Mouse (Mus musculus): Measurements from ENCODE around the gene Ptprk. TPM values are rescaled to one million over a fixed set of nuclear protein-coding genes. Genes with fewer than 3 reads are reported as not detected.

The Ptprk gene
- polyA plus RNA-seq, 1 experiment, result 22.1 TPM

DNA sequence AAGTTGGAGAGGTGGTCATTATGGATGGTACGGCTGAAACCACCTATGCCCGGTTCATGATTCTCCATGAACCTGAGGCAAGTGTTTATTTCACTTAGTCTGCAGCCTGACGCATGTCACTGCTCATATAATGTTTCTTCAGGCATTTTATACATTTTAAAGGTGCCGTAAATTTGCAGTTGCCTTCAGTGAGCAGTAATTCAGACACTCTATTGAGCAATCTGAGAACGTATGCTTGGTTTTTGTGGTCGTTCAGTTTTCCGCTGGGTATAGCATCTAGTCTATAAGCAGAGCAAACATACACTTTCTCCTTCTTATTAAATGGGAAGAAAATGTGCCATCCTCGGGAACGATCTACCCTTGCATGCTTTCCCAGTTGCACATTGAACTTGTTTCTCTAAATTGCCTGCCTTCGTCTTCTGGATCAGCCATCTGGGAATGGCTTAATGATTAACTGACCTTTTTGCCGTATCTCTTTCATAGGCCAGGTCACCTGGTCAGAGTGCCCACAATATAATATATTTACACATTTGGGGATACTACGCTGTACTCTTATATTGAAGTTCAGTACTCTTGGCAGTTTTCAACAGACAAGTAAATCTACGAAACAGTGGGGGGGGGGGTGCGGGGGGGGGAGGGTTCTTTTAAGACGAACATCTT, 313.1 kb downstream of the Ptprk start:
- DNase-seq (ENCODE audit: low read depth, low spot score), result peak; percentile 51
- WGBS, result 39% methylated on average over 15 of the region's 15 CpGs

DNA sequence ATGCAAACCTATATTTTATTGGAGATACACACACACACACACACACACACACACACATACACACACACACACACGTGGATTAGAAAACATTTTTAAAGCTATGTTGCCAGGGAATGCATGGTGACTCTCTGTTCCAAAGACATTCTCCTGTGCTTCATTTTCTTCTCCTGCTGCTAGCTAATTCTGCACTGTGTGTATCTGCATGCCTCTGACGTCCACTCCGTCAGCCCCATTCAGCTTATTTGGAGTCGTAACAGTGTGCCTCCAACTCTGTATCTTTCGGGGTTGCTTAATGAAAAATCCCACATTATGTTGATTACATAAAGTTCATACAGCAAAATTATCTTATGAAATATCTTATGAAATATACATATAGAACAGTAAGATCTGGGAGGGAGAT, 316.5 kb downstream of the Ptprk start:
- DNase-seq (ENCODE audit: low read depth, low spot score), result no peak
- WGBS, result 92% methylated on average over 5 of the region's 5 CpGs

DNA sequence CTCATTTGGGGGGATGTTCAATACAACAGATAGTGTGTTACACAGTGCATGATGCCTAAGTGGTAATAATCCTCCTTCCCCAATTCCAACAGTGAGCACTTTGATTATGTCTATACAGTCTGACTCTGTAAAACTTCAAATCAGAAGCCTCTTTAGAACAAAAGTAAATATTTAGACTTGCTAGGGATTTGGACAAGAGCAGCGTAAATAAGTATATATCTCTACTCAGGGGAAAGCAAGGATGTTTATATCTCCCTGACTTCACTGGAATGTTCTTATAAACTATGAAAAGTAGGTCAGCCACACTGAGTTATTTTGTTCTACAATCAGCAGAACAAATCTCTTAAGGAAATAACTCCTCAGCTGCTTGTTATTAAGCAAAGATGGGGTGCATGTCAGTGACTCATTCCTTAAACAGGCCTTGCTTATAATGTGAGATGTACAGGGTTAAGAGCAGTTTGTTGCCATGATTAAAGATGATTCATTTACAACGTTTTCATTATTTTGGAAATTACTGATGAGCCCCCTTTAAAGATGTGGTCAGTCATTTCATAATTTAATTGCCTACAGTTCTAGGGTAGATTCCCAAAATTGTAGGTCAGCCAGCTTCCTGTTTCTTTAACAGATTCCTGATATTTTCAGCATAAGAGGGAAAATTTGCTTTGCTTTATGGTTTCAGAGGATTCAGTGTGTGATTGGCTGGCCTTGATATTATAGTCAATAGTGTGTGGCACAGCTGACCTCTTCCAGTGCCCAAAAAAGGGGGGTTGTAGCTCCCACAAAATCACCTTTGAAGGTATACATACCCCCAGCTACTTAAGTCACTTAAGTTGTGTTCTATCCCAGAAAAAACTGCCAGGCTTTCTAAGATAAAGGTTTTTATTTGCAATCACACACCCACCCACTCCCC, 321.2 kb downstream of the Ptprk start:
- WGBS, result 50% methylated on average over 2 of the region's 2 CpGs
- no peak for DNase-seq (ENCODE audit: low read depth, low spot score)

DNA sequence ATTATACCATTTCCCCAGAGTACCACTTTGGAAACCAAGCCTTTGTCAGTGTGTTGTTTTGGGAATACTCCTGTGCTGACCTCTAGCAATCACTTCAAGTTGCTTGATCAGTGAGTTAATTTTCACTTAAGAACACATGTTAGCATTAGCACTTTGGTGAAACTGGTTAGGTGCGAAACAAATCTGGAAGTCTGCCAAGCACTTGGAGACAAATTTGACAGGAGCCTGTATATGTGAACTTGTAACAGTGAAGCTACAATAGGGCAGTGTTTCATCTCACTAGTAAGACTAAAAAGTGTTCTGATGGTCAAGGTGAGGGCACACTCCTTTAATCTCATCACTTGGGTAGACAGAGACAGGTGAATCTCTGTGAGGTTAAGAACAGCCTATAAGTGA, 321.9 kb downstream of the Ptprk start:
- WGBS, result 29% methylated on average over 1 of the region's 1 CpGs
- no peak for DNase-seq (ENCODE audit: low read depth, low spot score)

DNA sequence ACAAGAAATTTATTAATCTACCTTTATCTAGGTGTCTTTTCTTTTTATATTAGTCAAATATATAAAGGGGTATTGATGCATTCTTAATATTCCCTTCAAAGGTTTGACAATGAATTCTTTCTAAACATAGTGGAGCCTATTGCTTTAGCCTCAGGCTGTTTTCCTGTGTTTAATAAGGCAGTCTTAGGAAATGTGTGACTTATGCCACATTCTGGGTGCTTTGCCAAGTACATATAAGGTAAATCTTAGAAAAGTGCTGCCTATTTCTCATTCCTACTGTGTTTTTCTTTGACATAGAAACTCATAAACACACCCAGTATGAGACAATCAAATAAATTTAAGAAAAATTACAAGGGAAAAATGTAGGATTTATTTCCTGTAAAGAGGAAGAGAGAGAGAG, 327.2 kb downstream of the Ptprk start:
- DNase-seq (ENCODE audit: low read depth, low spot score), result no peak

DNA sequence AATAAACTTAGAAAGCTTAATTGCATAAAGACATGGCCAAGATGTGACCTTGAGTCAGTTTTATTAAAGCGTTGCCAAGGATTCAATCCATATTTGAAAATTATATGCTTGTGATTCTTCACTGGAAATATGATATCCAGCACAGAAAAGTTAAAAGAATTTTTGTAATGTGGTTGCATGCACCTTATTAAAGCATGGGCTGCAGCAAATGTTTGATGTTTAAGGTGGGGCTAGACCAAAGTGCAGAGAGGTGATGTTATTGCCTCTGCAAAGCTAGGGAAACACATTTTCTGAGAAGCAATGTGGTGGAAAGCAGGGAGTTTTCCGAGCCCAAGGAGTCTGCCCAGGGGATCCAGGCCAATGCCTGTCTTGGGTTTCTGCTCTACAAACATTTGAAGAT, 334.4 kb downstream of the Ptprk start:
- DNase-seq (ENCODE audit: low read depth, low spot score), result no peak
- WGBS, result 34% methylated on average over 2 of the region's 2 CpGs

DNA sequence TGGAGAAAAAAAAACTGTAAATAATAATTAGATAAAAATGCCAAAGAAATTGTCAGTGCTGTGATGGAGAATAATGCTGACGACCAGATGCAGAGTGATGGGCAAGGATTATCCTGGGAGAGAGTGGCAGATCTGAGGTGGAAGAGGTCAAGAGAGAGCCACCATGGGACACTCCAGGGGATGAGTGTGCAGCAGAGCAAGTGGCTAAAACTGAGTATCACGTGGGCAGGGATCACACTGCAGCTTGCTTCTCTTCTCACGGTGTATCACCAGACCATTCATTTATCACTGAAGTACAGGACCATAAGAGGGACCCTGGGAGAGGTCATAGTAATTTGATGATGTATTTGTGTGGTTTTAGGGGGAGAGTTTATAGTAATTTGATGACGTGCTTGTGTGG, 340.2 kb downstream of the Ptprk start:
- 77% methylated on average over 4 of the region's 4 CpGs for WGBS

DNA sequence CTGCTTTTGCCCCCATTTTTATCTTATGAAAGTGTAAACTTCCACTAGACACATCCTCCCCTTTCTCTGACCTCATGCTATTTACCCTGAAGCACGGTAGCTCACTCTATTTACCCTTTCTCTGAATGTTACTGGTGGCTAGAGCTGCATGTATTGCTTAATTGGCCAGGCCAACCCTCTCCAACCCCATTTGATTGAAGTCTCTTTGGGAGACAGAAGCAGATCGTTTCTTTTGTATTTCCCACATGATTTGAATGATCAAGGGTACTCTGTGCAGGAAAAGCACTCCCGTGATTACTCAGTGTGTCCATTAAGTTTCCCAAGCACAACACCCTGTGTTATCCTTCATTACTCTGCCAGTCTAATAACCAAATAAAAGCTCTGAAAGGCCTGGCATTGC, 348.0 kb downstream of the Ptprk start:
- no peak for DNase-seq (ENCODE audit: low read depth, low spot score)
- 56% methylated on average over 3 of the region's 3 CpGs for WGBS

More for the DNA sequence above, 340.2 kb downstream of the Ptprk start:
- no peak for DNase-seq (ENCODE audit: low read depth, low spot score)

DNA sequence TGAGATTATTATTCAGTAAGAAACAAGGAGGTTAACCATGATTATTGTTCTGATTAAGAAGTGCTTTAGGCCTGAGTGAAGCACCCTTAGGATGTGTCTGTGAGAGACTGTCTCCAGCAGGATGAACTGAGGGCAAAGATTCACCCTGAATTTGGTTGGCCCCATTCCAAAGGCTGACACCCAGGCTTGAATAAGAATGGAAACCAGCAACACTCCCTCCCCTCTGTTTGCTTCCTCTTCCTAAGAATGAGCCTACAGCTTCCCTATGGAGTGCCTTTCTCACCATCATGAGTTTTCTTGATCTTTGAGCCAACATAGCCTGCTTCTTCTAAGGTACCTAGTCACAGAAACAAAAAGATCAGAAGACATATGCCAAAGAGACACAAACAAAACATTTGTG, 350.8 kb downstream of the Ptprk start:
- no peak for DNase-seq (ENCODE audit: low read depth, low spot score)

DNA sequence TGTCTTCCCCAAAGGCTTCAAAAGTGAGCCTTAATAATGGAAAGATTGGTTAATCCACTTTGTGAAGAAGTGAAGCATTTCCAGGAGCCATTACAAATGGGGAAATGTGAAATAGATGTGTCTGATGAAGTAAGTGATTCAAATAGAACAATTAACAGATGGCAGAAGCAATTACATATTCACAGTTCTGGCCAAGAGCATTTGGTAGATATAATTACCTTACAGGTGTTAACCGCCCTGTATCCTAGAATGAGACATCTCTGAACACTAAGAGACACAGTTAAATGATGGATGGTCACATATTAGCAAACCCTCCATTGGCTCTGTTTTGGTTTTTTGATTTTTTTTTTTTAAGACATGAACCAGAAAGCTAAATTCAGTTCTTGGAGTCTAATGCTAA, 361.5 kb downstream of the Ptprk start:
- WGBS, result 45% methylated on average over 1 of the region's 1 CpGs
- no peak for DNase-seq (ENCODE audit: low read depth, low spot score)

DNA sequence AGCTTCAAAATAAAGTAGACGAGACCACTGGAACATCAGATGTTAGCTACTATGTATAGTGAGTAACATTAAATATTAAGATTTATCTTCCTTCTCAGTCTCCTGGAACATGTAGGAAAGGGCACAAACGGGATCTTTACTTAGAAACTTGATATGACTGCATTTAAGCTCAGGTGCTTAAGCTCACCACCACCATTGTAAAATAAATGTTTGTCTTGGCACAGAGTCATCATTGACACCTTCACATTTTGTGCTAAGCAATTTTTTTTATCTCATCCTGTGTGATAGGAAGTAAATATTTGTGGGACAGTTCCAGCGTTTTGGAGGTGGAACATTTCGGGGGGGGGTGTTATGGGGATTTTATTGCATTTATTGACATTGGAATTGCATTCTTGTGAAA, 375.2 kb downstream of the Ptprk start:
- 22% methylated on average over 4 of the region's 4 CpGs for WGBS
- DNase-seq (ENCODE audit: low read depth, low spot score), result no peak

DNA sequence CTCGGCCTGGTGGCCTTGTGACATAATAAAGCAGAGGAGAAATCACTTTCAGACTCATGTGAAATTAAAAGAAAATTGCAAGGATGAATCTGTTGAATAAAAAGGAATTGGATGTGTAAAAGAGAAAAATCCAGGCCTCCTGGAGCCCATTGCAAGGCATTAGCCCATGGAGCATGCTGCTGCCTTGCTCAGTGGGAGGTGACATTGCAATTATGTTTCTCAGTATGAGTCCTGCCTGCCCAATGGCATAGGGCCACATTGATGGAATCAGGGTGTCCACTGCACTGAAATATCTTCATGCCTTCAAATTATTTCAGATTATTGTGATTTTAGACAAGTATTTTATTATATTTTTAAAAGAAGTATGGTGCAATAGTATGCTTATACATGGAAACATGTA, 376.0 kb downstream of the Ptprk start:
- DNase-seq (ENCODE audit: low read depth, low spot score), result no peak
- 84% methylated on average over 1 of the region's 1 CpGs for WGBS

DNA sequence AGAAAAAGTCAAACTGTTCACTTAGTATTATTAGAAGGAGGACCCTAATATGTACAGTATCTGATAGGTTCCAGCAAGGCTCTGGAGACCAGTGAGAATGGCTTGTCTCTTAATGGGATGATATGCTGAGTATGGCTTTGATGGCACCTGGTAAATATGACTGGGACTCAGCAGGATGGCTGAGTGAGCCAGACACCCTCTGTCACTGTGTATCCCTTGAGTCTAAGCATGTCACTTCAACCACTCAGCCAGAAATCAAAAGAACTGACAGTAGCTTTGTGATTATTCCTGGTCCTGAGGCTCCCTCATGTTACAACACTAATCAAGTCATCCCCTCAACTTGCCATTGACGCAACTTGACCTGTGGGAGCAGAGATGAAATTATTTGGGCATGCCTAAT, 383.4 kb downstream of the Ptprk start:
- 94% methylated on average over 1 of the region's 1 CpGs for WGBS
- no peak for DNase-seq (ENCODE audit: low read depth, low spot score)

DNA sequence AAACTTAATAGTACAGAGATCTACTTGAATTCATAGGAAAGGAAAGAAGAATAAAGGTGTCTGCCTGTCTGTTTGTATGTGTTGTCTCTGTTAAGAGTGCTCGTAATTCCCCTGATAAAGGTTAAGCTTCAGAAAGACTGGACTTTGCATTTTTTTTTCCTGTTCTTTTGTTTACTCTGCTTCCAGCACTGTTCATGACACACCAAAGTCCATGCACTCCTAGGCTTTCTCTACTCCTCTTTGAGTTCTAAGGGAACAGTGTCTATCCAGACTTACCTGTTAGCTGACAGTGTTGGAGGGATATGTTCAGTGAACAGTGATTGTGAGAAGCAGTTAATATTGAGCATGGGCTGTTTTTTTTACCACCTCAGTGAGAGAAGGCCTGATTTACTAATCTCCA, 385.3 kb downstream of the Ptprk start:
- 26% methylated on average over 1 of the region's 1 CpGs for WGBS
- DNase-seq (ENCODE audit: low read depth, low spot score), result no peak

DNA sequence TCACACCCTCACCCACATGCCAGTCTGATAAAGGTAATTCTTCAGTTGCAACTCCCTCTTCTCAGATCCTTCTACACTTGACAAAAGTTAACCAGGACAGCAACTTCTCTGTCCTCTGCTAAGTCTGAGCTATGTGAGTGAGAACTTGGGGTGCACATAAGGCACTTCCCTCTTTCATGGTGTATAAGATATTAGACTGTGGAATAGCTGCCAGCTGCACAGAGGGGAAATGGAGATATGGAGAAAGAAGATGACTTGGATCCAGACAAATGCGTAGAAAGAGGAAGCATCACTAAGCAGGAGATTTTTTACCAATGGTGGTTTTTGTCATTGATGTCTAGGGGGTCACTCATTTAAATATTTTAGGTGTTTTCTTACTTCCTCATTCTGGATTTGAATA, 389.1 kb downstream of the Ptprk start:
- no peak for DNase-seq (ENCODE audit: low read depth, low spot score)
- WGBS, result 89% methylated on average over 1 of the region's 1 CpGs

DNA sequence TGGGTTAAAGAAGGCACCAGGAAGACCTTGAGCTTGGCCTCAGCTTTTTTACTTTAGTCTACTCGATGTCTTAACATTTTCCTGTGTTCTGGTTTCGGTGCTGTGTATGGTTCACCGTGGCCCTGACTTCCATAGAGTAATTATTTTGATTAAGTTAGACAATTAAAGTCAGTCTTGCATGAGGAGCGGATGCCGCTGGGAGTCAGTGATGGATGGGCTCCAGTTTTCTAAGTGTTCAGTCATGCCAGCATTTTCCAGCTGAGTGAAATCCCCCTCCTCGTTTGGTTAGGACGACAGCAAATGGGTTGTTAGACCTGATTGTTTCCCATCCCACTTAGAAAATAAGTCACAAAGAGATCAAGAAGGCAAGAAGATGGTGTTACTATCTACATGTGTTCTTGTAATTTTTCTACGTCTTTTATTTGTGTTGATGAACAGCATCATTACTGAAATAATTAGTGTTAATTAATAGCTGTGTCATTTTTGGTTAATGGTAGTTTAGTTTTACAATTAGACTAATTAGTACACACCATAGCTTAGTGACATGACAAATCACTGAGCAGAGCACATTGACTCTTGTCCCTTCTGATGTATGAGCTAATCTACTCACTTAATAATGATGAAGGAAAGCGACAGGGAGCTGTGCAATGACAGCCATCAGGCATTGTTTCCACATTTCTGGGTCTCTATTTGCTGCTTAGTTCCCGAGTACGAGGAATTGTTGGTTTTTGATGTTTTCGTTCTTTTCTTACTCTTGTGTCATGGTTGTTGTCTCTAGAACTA, 390.3 kb downstream of the Ptprk start:
- DNase-seq (ENCODE audit: low read depth, low spot score), result no peak
- 82% methylated on average over 12 of the region's 12 CpGs for WGBS

DNA sequence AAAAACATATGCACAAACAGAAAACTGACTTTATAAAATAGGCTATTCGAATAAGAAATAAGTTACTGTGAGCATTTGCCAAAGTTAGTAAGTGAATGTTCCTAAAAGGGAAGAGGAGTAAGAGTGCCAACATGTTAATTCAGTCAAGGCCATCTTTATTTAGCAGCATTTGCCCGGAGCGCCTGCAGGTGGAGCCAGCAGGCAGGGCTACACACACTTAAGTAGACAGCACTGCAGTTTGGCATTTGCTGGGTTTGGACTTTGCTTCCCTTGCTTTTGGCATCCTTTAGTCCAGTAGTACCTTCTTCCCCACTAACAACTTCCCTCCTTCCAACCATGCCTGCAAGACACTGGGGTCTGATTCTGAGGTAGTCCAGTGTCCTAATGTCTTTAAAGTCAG, 411.0 kb downstream of the Ptprk start:
- 44% methylated on average over 3 of the region's 3 CpGs for WGBS
- DNase-seq (ENCODE audit: low read depth, low spot score), result no peak

DNA sequence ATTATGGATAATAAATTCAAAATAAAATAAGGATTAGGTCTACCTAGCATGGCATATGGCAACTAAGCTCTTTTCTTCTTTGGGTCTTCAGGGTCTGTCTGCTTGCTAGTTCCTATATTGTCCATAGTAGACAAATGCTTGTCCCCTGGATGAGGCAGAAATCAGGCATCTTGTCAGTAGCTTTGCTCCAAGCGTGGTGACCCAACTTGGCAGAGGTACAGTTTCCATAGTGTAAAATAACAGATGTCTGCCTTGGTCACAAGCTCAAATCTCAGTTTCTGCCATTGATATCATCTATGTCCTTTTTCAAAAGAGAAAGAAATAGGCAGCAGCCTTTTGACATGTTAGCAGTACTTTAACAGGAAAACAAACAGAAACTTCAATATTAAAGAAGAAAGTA, 416.4 kb downstream of the Ptprk start:
- no peak for DNase-seq (ENCODE audit: low read depth, low spot score)
- 76% methylated on average over 1 of the region's 1 CpGs for WGBS

DNA sequence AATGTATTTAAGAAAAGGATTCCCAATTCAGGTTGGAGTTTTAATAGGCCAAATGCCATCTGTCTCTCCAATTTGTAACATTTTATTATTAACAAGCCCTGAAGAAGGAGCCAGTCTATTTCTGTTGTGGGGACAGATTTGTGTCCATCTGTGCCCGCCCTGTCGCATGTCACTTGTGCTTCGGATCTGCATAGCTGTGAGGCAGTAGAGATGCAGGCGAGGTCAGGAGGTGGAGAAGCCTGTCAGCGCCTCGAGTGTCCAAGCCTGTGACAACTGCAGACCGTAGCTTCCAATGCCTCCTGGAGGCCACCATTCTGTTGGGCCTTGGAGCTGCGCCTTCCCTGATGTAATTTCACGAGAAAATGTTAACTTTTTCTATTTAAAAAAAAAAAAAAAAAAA, 417.6 kb downstream of the Ptprk start:
- 87% methylated on average over 9 of the region's 9 CpGs for WGBS
- no peak for DNase-seq (ENCODE audit: low read depth, low spot score)

DNA sequence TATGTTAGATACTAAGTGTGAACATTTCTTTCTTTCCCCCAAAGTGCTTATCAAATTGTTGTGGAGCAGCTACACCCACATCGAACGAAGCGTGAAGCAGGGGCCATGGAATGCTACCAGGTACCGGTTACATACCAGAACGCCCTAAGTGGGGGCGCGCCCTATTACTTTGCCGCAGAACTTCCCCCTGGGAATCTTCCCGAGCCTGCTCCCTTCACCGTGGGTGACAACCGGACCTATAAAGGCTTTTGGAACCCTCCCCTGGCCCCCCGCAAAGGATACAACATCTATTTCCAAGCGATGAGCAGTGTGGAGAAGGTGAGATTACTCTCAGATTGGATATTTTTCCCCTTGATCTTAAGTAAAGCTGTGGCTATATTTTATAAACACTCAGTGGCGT, 418.2 kb downstream of the Ptprk start:
- no peak for DNase-seq (ENCODE audit: low read depth, low spot score)
- WGBS, result 75% methylated on average over 14 of the region's 14 CpGs

Measured in large intestine, adult 2 months (tissue).